Mouse (Mus musculus) erythroid progenitor cell, adult 5-6 weeks (primary cell): ENCODE measurements around the gene AL607142.1. TPM values are rescaled to one million over a fixed set of nuclear protein-coding genes. Genes with fewer than 3 reads are reported as not detected.

Source experiments
- ATAC-seq: replicated peaks from 2 replicates; pipeline ENCODE4 v1.8.0; 2016; ENCODE audit warnings: moderate number of reproducible peaks, mild to moderate bottlenecking, moderate TSS enrichment, inconsistent platforms; ENCODE audit not compliant: poor library complexity, low FRiP score, severe bottlenecking
- total RNA-seq, 2 experiments: library from RNA; stranded (forward) in 1 of 2; stranded (reverse) in 1 of 2; fragments of 150-400 nt in 1 of 2; fragments of 186-747, 209-891 nt in 1 of 2; gene quantifications; 2 replicates each; pipeline versions ENCODE4 v1.2.3 to v1.2.4; 2015 to 2017; ENCODE audit warnings: low replicate concordance in 2 of 2

Gene AL607142.1
- total RNA-seq, 2 experiments from 2014 or later = not detected

- ATAC-seq = no peak
Measured at GRCm38 (mm10) chr4:120054145-120054544, 10.7 kb upstream of the AL607142.1 start.

GRCm38 (mm10) chr4:120056451-120056850, 8.3 kb upstream of the AL607142.1 start:
- ATAC-seq = no peak

- no peak for ATAC-seq
Measured at GRCm38 (mm10) chr4:120057529-120057928, 7.3 kb upstream of the AL607142.1 start.

GRCm38 (mm10) chr4:120058157-120058556, 6.6 kb upstream of the AL607142.1 start:
- ATAC-seq = no peak

GRCm38 (mm10) chr4:120058794-120059193, 6.0 kb upstream of the AL607142.1 start:
- ATAC-seq = no peak

GRCm38 (mm10) chr4:120061727-120062126, 3.1 kb upstream of the AL607142.1 start:
- no peak for ATAC-seq

GRCm38 (mm10) chr4:120062198-120062597, 2.6 kb upstream of the AL607142.1 start:
- ATAC-seq = no peak

GRCm38 (mm10) chr4:120062754-120063153, 2.0 kb upstream of the AL607142.1 start:
- ATAC-seq = no peak

- no peak for ATAC-seq
Measured at GRCm38 (mm10) chr4:120063353-120064124, 1.3 kb upstream of the AL607142.1 start.

- ATAC-seq = no peak
Measured at GRCm38 (mm10) chr4:120066841-120067591, 2.2 kb downstream of the AL607142.1 start.

GRCm38 (mm10) chr4:120067592-120068235, 2.9 kb downstream of the AL607142.1 start:
- no peak for ATAC-seq

GRCm38 (mm10) chr4:120068883-120069581, 4.2 kb downstream of the AL607142.1 start:
- no peak for ATAC-seq

GRCm38 (mm10) chr4:120069582-120069980, 4.8 kb downstream of the AL607142.1 start:
- no peak for ATAC-seq

- no peak for ATAC-seq
Measured at GRCm38 (mm10) chr4:120071411-120071810, 6.6 kb downstream of the AL607142.1 start.

GRCm38 (mm10) chr4:120071842-120072507, 7.2 kb downstream of the AL607142.1 start:
- no peak for ATAC-seq

GRCm38 (mm10) chr4:120074061-120074460, 9.3 kb downstream of the AL607142.1 start:
- no peak for ATAC-seq

- ATAC-seq = no peak
Measured at GRCm38 (mm10) chr4:120077322-120077721, 12.5 kb downstream of the AL607142.1 start.

- ATAC-seq = no peak
Measured at GRCm38 (mm10) chr4:120082527-120082926, 17.7 kb downstream of the AL607142.1 start.

GRCm38 (mm10) chr4:120083700-120084099, 18.9 kb downstream of the AL607142.1 start:
- no peak for ATAC-seq
